ENCODE assay signal across 18 mouse cellular contexts in the genomic region with DNA sequence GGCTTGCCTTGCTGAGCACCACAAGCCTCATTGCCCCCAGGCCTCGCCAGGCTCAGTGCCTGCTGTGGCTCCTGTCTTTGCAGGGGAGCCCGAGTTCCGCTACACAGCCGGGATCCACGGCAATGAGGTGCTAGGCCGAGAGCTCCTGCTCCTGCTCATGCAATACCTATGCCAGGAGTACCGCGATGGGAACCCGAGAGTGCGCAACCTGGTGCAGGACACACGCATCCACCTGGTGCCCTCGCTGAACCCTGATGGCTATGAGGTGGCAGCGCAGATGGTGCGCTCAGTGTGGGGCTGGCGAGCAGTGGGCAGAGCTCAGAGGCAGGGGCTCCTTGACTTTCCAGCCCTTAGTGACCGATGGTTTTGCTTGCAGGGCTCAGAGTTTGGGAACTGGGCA. TPM values are rescaled to one million over a fixed set of nuclear protein-coding genes. Genes with fewer than 3 reads are reported as not detected.
DNase-seq lines count a peak whose midpoint lies in the region; ATAC-seq and TF ChIP-seq lines count a peak whose summit lies in the region.
"Had no signal": no experiment of that assay in that cellular context is flagged by ENCODE, and none has a peak within 500 bp of the region (broad histone marks: within the 10 kb centered on the region; RNA-seq: fewer than 3 reads in every experiment).

No protein-coding gene starts in this region.

- H3K36me3 ChIP-seq in hindbrain, embryonic 13.5 days, result peaks cover 53% of the 10 kb centered on the region
- H3K36me3 ChIP-seq in hindbrain, embryonic 10.5 days, result peaks cover 64% of the 10 kb centered on the region
- H3K36me3 ChIP-seq in midbrain, embryonic 10.5 days, result peaks cover 57% of the 10 kb centered on the region

- no peak overlapping the region for H3K4me2 ChIP-seq in hindbrain, embryonic 13.5 days
- H3K4me2 ChIP-seq: heart, embryonic 12.5 days had no signal

- H3K27me3 ChIP-seq in hindbrain, embryonic 13.5 days, result peaks cover 1% of the 10 kb centered on the region; the same call in 1 of the 2 replicates
- no peaks in the 10 kb centered on the region for H3K27me3 ChIP-seq in hindbrain, embryonic 10.5 days (ENCODE audit: insufficient read depth, poor library complexity, severe bottlenecking)
- H3K27me3 ChIP-seq in midbrain, embryonic 10.5 days (ENCODE audit: low read depth, poor library complexity, severe bottlenecking), result peaks cover 1% of the 10 kb centered on the region; the same call in 1 of the 2 replicates
- H3K27me3 ChIP-seq: heart, embryonic 12.5 days had no signal

- no peak overlapping the region for H3K4me3 ChIP-seq in hindbrain, embryonic 13.5 days
- no peak overlapping the region for H3K4me3 ChIP-seq in hindbrain, embryonic 10.5 days
- H3K4me3 ChIP-seq in embryonic fibroblast, embryonic 13.5 days (ENCODE audit: insufficient read depth, low read length), result no peak overlapping the region
- H3K4me3 ChIP-seq in midbrain, embryonic 10.5 days, result no peak overlapping the region
- H3K4me3 ChIP-seq: embryonic facial prominence, embryonic 10.5 days; erythroblast, embryonic 14.5 days; heart, embryonic 12.5 days had no signal

- TF ChIP-seq POLR2A in embryonic fibroblast, embryonic 13.5 days (IDR thresholded peaks at IDR 0.05; ENCODE audit: low read depth, low read length), result 0 out of 2 replicates have a peak, but pooled peaks have one; percentile 6

- no peak for TF ChIP-seq CTCF in embryonic fibroblast, embryonic 13.5 days (IDR thresholded peaks at IDR 0.05; ENCODE audit: borderline replicate concordance, insufficient read depth, low read length)

- H3K9ac ChIP-seq in hindbrain, embryonic 13.5 days, result peak overlapping the region; percentile 13; the same call in 1 of the 2 replicates
- H3K9ac ChIP-seq: heart, embryonic 12.5 days had no signal

- no peak overlapping the region for H3K27ac ChIP-seq in hindbrain, embryonic 13.5 days
- H3K27ac ChIP-seq in hindbrain, embryonic 10.5 days, result no peak overlapping the region
- no peak overlapping the region for H3K27ac ChIP-seq in embryonic fibroblast, embryonic 13.5 days (ENCODE audit: insufficient read depth, low read length)
- no peak overlapping the region for H3K27ac ChIP-seq in midbrain, embryonic 10.5 days (replicated peaks)
- H3K27ac ChIP-seq: embryonic facial prominence, embryonic 10.5 days had no signal

- peak; percentile 47 to 58 for DNase-seq in cerebellum, postnatal 10 days
- no peak for DNase-seq in cerebellum, adult 9-10 months
- no peak for DNase-seq in hindbrain, embryonic 10.5 days (ENCODE audit: low spot score)
- DNase-seq in midbrain, embryonic 10.5 days (ENCODE audit: low spot score), result no peak
- DNase-seq: adrenal gland, adult 8-10 months; adrenal gland, postnatal 36 days; kidney, adult 8-10 months had no signal

- no peaks in the 10 kb centered on the region for H3K9me3 ChIP-seq in hindbrain, embryonic 13.5 days
- H3K9me3 ChIP-seq in hindbrain, embryonic 10.5 days, result no peaks in the 10 kb centered on the region
- H3K9me3 ChIP-seq in midbrain, embryonic 10.5 days (replicated peaks), result no peaks in the 10 kb centered on the region
- H3K9me3 ChIP-seq: embryonic facial prominence, embryonic 10.5 days; G1E; heart, embryonic 12.5 days had no signal

- H3K4me1 ChIP-seq in hindbrain, embryonic 13.5 days (replicated peaks), result no peaks in the 10 kb centered on the region
- 0 out of 2 replicates have a peak, but pooled peaks cover 6% of the 10 kb centered on the region for H3K4me1 ChIP-seq in hindbrain, embryonic 10.5 days (replicated peaks)
- no peaks in the 10 kb centered on the region for H3K4me1 ChIP-seq in embryonic fibroblast, embryonic 13.5 days (ENCODE audit: control insufficient read depth, insufficient read depth, low read length)
- H3K4me1 ChIP-seq in midbrain, embryonic 10.5 days, result peaks cover 4% of the 10 kb centered on the region; the same call in 1 of the 2 replicates
- H3K4me1 ChIP-seq: embryonic facial prominence, embryonic 10.5 days; heart, embryonic 12.5 days had no signal

- 95% methylated on average over 16 of the region's 16 CpGs for WGBS in hindbrain, embryonic 13.5 days
- 93% methylated on average over 16 of the region's 16 CpGs for WGBS in hindbrain, embryonic 10.5 days
- 91% methylated on average over 16 of the region's 16 CpGs for WGBS in midbrain, embryonic 10.5 days

- no peak for ATAC-seq in hindbrain, embryonic 13.5 days (ENCODE audit: low FRiP score)
- ATAC-seq: forebrain, embryonic 16.5 days; hindbrain, embryonic 16.5 days; inflammation-experienced regulatory T-cells, adult 6 months; intestine, postnatal 0 days had no signal

RNA-seq across cellular contexts. Expression of a gene that starts 7.6 kb away (rescaled TPM):
- polyA plus RNA-seq in hindbrain, embryonic 13.5 days (2015; fragmentation: Nextera tagmentation; extraction: Ambion mirVana), result 21.9 and 24.5 TPM in 2 replicates
- 12.5 and 24.3 TPM in 2 replicates for polyA plus RNA-seq in hindbrain, embryonic 10.5 days (2016; fragmentation: Nextera tagmentation; extraction: Ambion mirVana)
- polyA plus RNA-seq in embryonic fibroblast, embryonic 13.5 days (2011; ENCODE audit: insufficient read length, low read depth, missing spikeins), result 372 and 444 TPM in 2 replicates
- 8.1 and 13.5 TPM in 2 replicates for polyA plus RNA-seq in midbrain, embryonic 10.5 days (2016; fragmentation: Nextera tagmentation; extraction: Ambion mirVana)
- polyA plus RNA-seq: G1E had no signal

RNA-seq across cellular contexts. Expression of a gene that starts 8.8 kb away (rescaled TPM):
- 54.3 and 57.0 TPM in 2 replicates for polyA plus RNA-seq in hindbrain, embryonic 13.5 days (2015; fragmentation: Nextera tagmentation; extraction: Ambion mirVana)
- polyA plus RNA-seq in hindbrain, embryonic 10.5 days (2016; fragmentation: Nextera tagmentation; extraction: Ambion mirVana), result 137 and 152 TPM in 2 replicates
- 23.2 and 31.7 TPM in 2 replicates for polyA plus RNA-seq in embryonic fibroblast, embryonic 13.5 days (2011; ENCODE audit: insufficient read length, low read depth, missing spikeins)
- polyA plus RNA-seq in midbrain, embryonic 10.5 days (2016; fragmentation: Nextera tagmentation; extraction: Ambion mirVana), result 148 and 160 TPM in 2 replicates

RNA-seq across cellular contexts. Expression of a gene that starts 29.3 kb away (rescaled TPM):
- polyA plus RNA-seq in hindbrain, embryonic 13.5 days (2015; fragmentation: Nextera tagmentation; extraction: Ambion mirVana), result 1.9 and 2.7 TPM in 2 replicates
- 2.6 and 14.6 TPM in 2 replicates for polyA plus RNA-seq in hindbrain, embryonic 10.5 days (2016; fragmentation: Nextera tagmentation; extraction: Ambion mirVana)
- polyA plus RNA-seq in embryonic fibroblast, embryonic 13.5 days (2011; ENCODE audit: insufficient read length, low read depth, missing spikeins), result not detected in 2 replicates
- polyA plus RNA-seq in midbrain, embryonic 10.5 days (2016; fragmentation: Nextera tagmentation; extraction: Ambion mirVana), result 2.5 and 3.7 TPM in 2 replicates
- polyA plus RNA-seq: forebrain, embryonic 16.5 days; frontal cortex, adult 2 months; G1E; hindbrain, embryonic 16.5 days; inflammation-experienced regulatory T-cells, adult 6 months had no signal

RNA-seq across cellular contexts. Expression of a gene that starts 31.5 kb away (rescaled TPM):
- 5.3 and 6.6 TPM in 2 replicates for polyA plus RNA-seq in hindbrain, embryonic 13.5 days (2015; fragmentation: Nextera tagmentation; extraction: Ambion mirVana)
- polyA plus RNA-seq in hindbrain, embryonic 10.5 days (2016; fragmentation: Nextera tagmentation; extraction: Ambion mirVana), result 9.5 and 10.3 TPM in 2 replicates
- 9.9 and 13.0 TPM in 2 replicates for polyA plus RNA-seq in embryonic fibroblast, embryonic 13.5 days (2011; ENCODE audit: insufficient read length, low read depth, missing spikeins)
- 9.8 and 10.8 TPM in 2 replicates for polyA plus RNA-seq in midbrain, embryonic 10.5 days (2016; fragmentation: Nextera tagmentation; extraction: Ambion mirVana)

Comparison
In these comparisons a context has a peak if more than half of its experiments do, and no peak if none do; other contexts are left out.
1. DNase-seq: peak in cerebellum, postnatal 10 days (2 of 2); none in cerebellum, adult 9-10 months (single experiment), hindbrain, embryonic 10.5 days (single experiment) and midbrain, embryonic 10.5 days (single experiment).
2. RNA of a gene that starts 7.6 kb away (polyA plus RNA-seq): 372 to 444 TPM in embryonic fibroblast, embryonic 13.5 days; 12.5 to 24.3 TPM in hindbrain, embryonic 10.5 days, 21.9 to 24.5 TPM in hindbrain, embryonic 13.5 days and 8.1 to 13.5 TPM in midbrain, embryonic 10.5 days; every median in the first group is over 10 times any median in the second.